Mouse (Mus musculus) lung, postnatal 0 days (tissue): Measurements from ENCODE around the gene Rarg. TPM values are rescaled to one million over a fixed set of nuclear protein-coding genes. Genes with fewer than 3 reads are reported as not detected.

Experiments
- ATAC-seq: fragments of 200-750 bp; cut with Nextera tagmentation; 2 replicates; pipeline ENCODE4 v1.8.0; 2017; ENCODE audit warnings: moderate library complexity
- DNase-seq: peaks from one replicate; pipeline ENCODE4 v3.0.0-alpha.2; 2016; ENCODE audit warnings: low spot score
- H3K27ac ChIP-seq: fragments of 300-500 bp; sonication (generic); 2 replicates; pipeline ENCODE4 v1.5.1; 2014; ENCODE audit warnings: antibody characterized with exemption, mild to moderate bottlenecking, low read length, mixed read lengths
- H3K27me3 ChIP-seq: fragments of 300-500 bp; sonication (generic); replicated peaks from 2 replicates; pipeline ENCODE4 v1.6.1; 2014; ENCODE audit warnings: low read length, mixed read lengths; ENCODE audit not compliant: insufficient read depth
- H3K36me3 ChIP-seq: fragments of 300-500 bp; sonication (generic); 2 replicates; pipeline ENCODE4 v1.6.1; 2014; ENCODE audit warnings: low read length, mixed read lengths; ENCODE audit not compliant: insufficient read depth
- H3K4me1 ChIP-seq: fragments of 300-500 bp; sonication (generic); 2 replicates; pipeline ENCODE4 v1.6.1; 2014; ENCODE audit warnings: antibody characterized with exemption, low read depth, low read length, mixed read lengths; ENCODE audit not compliant: insufficient read depth
- H3K4me2 ChIP-seq: fragments of 300-500 bp; sonication (generic); replicated peaks from 2 replicates; pipeline ENCODE4 v1.6.1; 2014; ENCODE audit warnings: low read depth, mild to moderate bottlenecking, low read length, moderate library complexity, mixed read lengths
- H3K4me3 ChIP-seq: fragments of 300-500 bp; sonication (generic); 2 replicates; pipeline ENCODE4 v1.5.1; 2014; ENCODE audit warnings: low read depth, low read length
- H3K9ac ChIP-seq: fragments of 300-500 bp; sonication (generic); replicated peaks from 2 replicates; pipeline ENCODE4 v1.6.1; 2014; ENCODE audit warnings: low read depth, mild to moderate bottlenecking
- H3K9me3 ChIP-seq: fragments of 300-500 bp; sonication (generic); 2 replicates; pipeline ENCODE4 v1.6.1; 2016; ENCODE audit warnings: low read length, mixed read lengths
- CTCF ChIP-seq: IDR thresholded peaks from 2 replicates; pipeline ENCODE4 v1.5.1; 2016; ENCODE audit warnings: antibody characterized with exemption, mild to moderate bottlenecking
- EP300 ChIP-seq: IDR thresholded peaks from 2 replicates; pipeline ENCODE4 v1.6.1; 2016; ENCODE audit warnings: antibody characterized with exemption, mild to moderate bottlenecking, control low read depth
- WGBS: fragments of 180-500 bp; shearing (Covaris S2); extraction: QIAGEN DNeasy Blood & Tissue Kit; methylation state at CpG from one replicate; pipeline ENCODE4 v1.1.7; 2014; 5-methylcytosine and 5-hydroxymethylcytosine counted together
- polyA plus RNA-seq: library from polyadenylated mRNA; unstranded; fragments of >200 nt; fragmentation: Nextera tagmentation; extraction: Ambion mirVana; gene quantifications from 2 replicates; pipeline ENCODE4 v1.2.1, GENCODE M21; 2015

The Rarg gene
- polyA plus RNA-seq, 1 experiment from 2014 or later, result 35.8 TPM

GRCm38 (mm10) chr15:102245891-102246741 lies 11.2 kb downstream of the Rarg start:
- no peaks in the 10 kb centered on the region; the same call in 1 of the 2 replicates for H3K36me3 ChIP-seq
- H3K27ac ChIP-seq, result peak overlapping the region; percentile 99
- peak; percentile 13; the same call in 1 of the 2 replicates for TF ChIP-seq EP300
- no peak for TF ChIP-seq CTCF
- WGBS, result under 1% methylated on average over 38 of the region's 44 CpGs
- peaks cover 37% of the 10 kb centered on the region for H3K4me1 ChIP-seq
- H3K9me3 ChIP-seq, result no peaks in the 10 kb centered on the region
- DNase-seq (peak; percentile 92), ATAC-seq (peak; percentile 56)
- peak overlapping the region; percentile 72 for H3K4me2 ChIP-seq
- peak overlapping the region; percentile 70 for H3K9ac ChIP-seq
- peak overlapping the region; percentile 67 for H3K4me3 ChIP-seq
- no peaks in the 10 kb centered on the region for H3K27me3 ChIP-seq

GRCm38 (mm10) chr15:102245461-102245881 lies 11.8 kb downstream of the Rarg start:
- peak overlapping the region; percentile 72 for H3K4me2 ChIP-seq
- H3K27me3 ChIP-seq, result no peaks in the 10 kb centered on the region
- H3K27ac ChIP-seq, result peak overlapping the region; percentile 99
- DNase-seq, result peak; percentile 37
- peak overlapping the region; percentile 67 for H3K4me3 ChIP-seq
- TF ChIP-seq CTCF (no peak), EP300 (no peak)
- H3K9ac ChIP-seq, result peak overlapping the region; percentile 70
- no peaks in the 10 kb centered on the region for H3K36me3 ChIP-seq
- H3K9me3 ChIP-seq, result no peaks in the 10 kb centered on the region
- 1% methylated on average over 14 of the region's 14 CpGs for WGBS
- H3K4me1 ChIP-seq, result peaks cover 37% of the 10 kb centered on the region
- ATAC-seq, result no peak

- peak overlapping the region; percentile 70 for H3K9ac ChIP-seq
- H3K36me3 ChIP-seq, result peaks cover 6% of the 10 kb centered on the region; the same call in 1 of the 2 replicates
- 8% methylated on average over 19 of the region's 19 CpGs for WGBS
- H3K27me3 ChIP-seq, result no peaks in the 10 kb centered on the region
- TF ChIP-seq CTCF (no peak), EP300 (no peak)
- no peak for DNase-seq
- H3K4me3 ChIP-seq, result peak overlapping the region; percentile 67
- no peaks in the 10 kb centered on the region for H3K9me3 ChIP-seq
- no peak for ATAC-seq
- peaks cover 37% of the 10 kb centered on the region for H3K4me1 ChIP-seq
- peak overlapping the region; percentile 99 for H3K27ac ChIP-seq
- H3K4me2 ChIP-seq, result peak overlapping the region; percentile 72
These were observed 12.8 kb downstream of the Rarg start for GRCm38 (mm10) chr15:102244306-102245191.

GRCm38 (mm10) chr15:102243229-102244190 lies 13.8 kb downstream of the Rarg start:
- peak overlapping the region; percentile 99 for H3K27ac ChIP-seq
- H3K4me3 ChIP-seq, result peak overlapping the region; percentile 67
- 8% methylated on average over 21 of the region's 22 CpGs for WGBS
- H3K9me3 ChIP-seq, result no peaks in the 10 kb centered on the region
- H3K27me3 ChIP-seq, result no peaks in the 10 kb centered on the region
- H3K9ac ChIP-seq, result peak overlapping the region; percentile 70
- ATAC-seq (peak; percentile 34), DNase-seq (peak; percentile 92)
- H3K4me1 ChIP-seq, result peaks cover 33% of the 10 kb centered on the region
- TF ChIP-seq EP300, result peak; percentile 81
- TF ChIP-seq CTCF, result peak; percentile 25
- H3K4me2 ChIP-seq, result peak overlapping the region; percentile 72
- H3K36me3 ChIP-seq, result peaks cover 13% of the 10 kb centered on the region; the same call in 1 of the 2 replicates

- TF ChIP-seq CTCF, result no peak
- no peak for TF ChIP-seq EP300
- H3K4me2 ChIP-seq, result peak overlapping the region; percentile 72
- ATAC-seq (no peak), DNase-seq (no peak)
- H3K27ac ChIP-seq, result peak overlapping the region; percentile 99
- 0 out of 2 replicates have a peak overlapping the region, but pooled peaks have one; percentile 9 for H3K9ac ChIP-seq
- H3K4me1 ChIP-seq, result peaks cover 31% of the 10 kb centered on the region
- H3K9me3 ChIP-seq, result no peaks in the 10 kb centered on the region
- H3K27me3 ChIP-seq, result no peaks in the 10 kb centered on the region
- peaks cover 15% of the 10 kb centered on the region; the same call in 1 of the 2 replicates for H3K36me3 ChIP-seq
- H3K4me3 ChIP-seq, result peak overlapping the region; percentile 67; the same call in 1 of the 2 replicates
- WGBS, result 44% methylated on average over 12 of the region's 12 CpGs
These were observed 14.7 kb downstream of the Rarg start for GRCm38 (mm10) chr15:102242404-102243228.
